Mouse (Mus musculus): Measurements from ENCODE around the gene Snrpa1. TPM values are rescaled to one million over a fixed set of nuclear protein-coding genes. Genes with fewer than 3 reads are reported as not detected.

The Snrpa1 gene
- 65.9 and 74.3 TPM in 2 replicates for polyA plus RNA-seq (2015; fragmentation: Nextera tagmentation; extraction: Ambion mirVana)

DNA sequence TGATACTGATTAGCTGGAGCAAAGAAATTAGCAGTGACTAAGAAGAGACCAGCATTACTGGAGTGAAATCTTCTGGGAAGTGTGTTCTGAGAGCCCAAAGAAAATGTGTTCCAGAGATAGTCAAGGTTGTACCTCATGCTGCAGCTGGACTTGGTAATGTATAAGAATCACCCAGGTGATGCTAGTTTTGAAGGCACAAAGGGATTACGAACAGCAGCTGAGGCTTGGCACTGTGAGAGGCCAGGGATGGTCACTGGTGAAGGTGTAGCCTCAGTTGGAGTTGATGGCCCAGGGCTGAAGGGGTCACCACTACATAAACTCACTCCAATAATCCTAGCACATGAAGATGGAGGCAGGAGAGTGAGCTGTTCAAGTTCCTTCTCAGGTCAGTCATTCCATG lies at the start of gene Snrpa1:
Snrpa1 (plus strand) TSS at position 301 of the 400 bp plus-strand sequence.

DNA sequence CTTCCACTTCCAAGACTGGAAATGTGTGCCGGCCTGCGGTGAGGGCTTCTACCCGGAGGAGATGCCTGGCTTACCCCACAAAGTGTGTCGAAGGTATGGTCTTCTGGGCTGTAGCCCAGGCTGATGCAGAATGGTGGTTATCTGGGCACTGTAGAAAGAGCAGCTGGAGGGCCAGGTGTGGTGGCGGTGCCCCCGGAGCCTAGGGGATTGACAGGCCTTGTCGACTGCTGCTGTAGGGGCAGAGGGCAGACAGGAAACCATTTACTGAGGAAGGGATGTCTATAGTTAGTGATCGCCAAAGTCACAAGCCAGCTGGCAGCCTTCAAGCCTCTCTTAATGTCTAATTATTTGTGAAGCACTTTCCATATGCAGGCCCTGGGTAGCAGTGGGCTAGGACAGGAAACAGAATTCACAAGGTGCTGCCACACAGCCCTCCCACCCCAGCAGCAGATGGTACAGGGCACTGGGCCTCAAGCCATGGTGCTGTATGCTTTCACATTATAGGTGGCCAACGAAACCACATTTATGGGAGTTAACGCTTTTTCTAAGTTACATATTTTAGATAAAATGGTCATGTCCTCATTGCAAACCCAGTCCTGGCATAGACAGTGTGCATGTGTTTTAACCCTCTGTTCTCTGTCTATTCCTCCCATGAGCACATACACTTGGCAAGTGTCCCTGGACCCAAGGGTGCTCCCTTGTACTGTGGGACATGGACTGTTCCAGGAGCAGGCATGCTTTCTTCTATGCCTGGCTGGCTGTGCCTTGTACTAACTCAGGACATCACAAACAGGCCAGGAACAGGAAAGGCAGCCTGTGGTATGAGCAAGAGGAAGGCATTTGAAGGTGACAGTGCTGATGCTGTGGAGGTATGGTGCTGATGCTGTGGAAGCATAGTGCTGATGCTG lies 15.0 kb upstream of the Snrpa1 start, which contains the start of gene Gm45213:
Gm45213 (plus strand) TSS at position 51 of the 908 bp plus-strand sequence.

DNA sequence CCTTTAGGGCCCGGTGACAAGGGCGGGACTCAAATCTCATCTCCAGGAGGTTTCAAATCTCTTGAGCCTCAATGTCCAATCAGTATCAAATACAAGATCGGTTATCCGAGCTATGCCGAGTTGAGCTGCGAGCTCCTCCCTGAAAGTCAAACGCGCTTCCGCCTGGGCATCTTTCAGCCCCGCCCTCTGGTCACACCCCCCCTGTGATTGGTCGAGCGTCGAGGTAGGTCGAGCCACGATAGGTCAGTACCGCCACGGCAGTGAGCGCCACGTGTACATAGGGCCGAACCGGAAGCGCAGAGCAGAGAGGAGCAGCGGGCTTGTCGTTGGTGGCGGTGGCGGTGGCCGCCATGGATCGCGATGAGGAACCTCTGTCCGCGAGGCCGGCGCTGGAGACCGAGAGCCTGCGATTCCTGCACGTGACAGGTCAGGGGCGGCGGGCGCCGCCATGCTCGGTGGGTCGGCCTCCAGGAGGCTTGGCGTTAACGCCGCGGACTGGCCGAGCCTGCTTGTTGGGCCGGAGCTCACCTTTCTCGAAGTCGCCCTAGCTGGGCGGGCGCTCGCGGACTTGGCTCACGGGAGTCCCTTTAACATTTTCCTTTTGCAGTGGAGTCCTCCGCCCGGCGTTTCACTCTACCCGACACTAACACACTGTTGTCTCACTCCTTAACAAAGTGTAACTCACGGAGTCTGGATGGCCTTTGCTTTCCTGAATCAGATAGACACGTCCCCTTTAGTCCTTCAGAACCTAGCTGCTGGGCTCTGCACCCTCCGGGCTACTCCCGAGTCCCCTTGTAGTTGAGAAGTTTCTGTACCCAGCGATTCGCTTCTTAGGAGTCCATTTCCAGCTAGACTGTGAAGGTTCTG lies 20.8 kb downstream of the Snrpa1 start, which contains the start of gene Selenos:
Selenos (plus strand) TSS at position 286 of the 867 bp plus-strand sequence.

DNA sequence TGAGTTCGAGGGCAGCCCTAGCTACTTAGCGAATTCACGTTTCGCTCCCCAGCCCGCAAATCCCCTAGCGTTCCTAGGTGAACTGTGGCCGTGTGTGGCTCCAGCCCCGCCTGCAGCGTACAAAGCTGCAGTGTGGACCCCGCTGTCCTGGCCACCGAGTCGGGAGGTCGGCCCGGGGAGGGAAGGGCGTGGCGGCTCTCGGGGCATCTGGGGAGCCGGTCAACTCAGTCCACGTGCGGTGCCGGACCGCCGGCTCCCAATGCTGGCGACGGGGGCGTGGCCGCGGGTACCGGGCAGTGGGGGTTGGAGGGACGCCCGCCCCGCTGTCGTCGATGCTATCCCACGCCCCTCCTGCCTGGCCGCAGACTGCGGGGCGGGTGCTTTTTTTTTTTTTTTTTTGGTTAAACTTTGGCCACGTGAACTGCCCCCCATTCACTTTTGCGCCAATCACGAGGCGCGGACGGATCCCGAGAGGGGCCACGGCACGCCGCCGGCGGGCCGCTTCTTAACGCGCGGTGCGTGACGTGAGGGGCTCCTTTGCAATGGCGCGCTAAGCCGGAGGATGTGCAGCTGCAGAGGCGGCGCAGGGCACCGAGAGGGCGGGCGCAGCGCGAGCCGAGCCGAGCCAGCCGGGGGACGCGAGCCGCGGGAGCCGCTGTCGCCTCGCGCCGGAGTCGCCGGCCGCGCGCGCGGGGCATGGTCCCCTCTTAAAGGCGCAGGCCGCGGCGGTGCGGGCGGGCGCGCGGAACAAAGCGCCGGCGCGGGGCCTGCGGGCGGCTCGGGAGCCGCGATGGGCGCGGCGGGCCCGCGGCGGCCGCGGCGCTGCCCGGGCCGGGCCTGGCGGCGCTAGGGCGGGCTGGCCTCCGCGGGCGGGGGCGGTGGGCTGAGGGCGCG lies 50.4 kb downstream of the Snrpa1 start, which contains the start of gene Chsy1:
Chsy1 (plus strand) TSS at position 555 of the 894 bp plus-strand sequence.

Other genes starting within 250 kb of the Snrpa1 start
- 0.94 and 0.95 TPM in 2 replicates for gene Pcsk6, start 197.3 kb upstream of the Snrpa1 start, polyA plus RNA-seq (2015; fragmentation: Nextera tagmentation; extraction: Ambion mirVana)
- not detected in 2 replicates for gene Gm45213, start 15.4 kb upstream of the Snrpa1 start, polyA plus RNA-seq (2015; fragmentation: Nextera tagmentation; extraction: Ambion mirVana)
- gene Selenos, start 20.6 kb downstream of the Snrpa1 start, polyA plus RNA-seq (2015; fragmentation: Nextera tagmentation; extraction: Ambion mirVana), result 88.3 and 101 TPM in 2 replicates
- 6.3 and 6.8 TPM in 2 replicates for gene Chsy1, start 50.5 kb downstream of the Snrpa1 start, polyA plus RNA-seq (2015; fragmentation: Nextera tagmentation; extraction: Ambion mirVana)

Measured in urinary bladder, postnatal 0 days (tissue).